Mouse (Mus musculus) embryonic fibroblast, embryonic 13.5 days (primary cell): ENCODE results near the gene Efcab5. TPM values are rescaled to one million over a fixed set of nuclear protein-coding genes. Genes with fewer than 3 reads are reported as not detected.

Source experiments
- H3K27ac ChIP-seq: 2 replicates; pipeline ENCODE4 v1.5.1; 2012; ENCODE audit warnings: low read length, control low read depth, inconsistent platforms; ENCODE audit not compliant: insufficient read depth
- H3K4me1 ChIP-seq: 2 replicates; pipeline ENCODE4 v1.6.1; 2011; ENCODE audit warnings: low read length; ENCODE audit not compliant: control insufficient read depth, insufficient read depth
- H3K4me3 ChIP-seq: 2 replicates; pipeline ENCODE4 v1.5.1; 2011; ENCODE audit warnings: mild to moderate bottlenecking, control low read depth, low read length; ENCODE audit not compliant: insufficient read depth
- CTCF ChIP-seq: IDR thresholded peaks from 2 replicates; pipeline ENCODE4 v1.5.1; 2011; ENCODE audit warnings: mild to moderate bottlenecking, control low read depth, low read length, moderate library complexity, borderline replicate concordance; ENCODE audit not compliant: insufficient read depth
- POLR2A ChIP-seq: IDR thresholded peaks from 2 replicates; pipeline ENCODE4 v1.6.1; 2011; ENCODE audit warnings: low read depth, mild to moderate bottlenecking, control low read depth, low read length, moderate library complexity
- polyA plus RNA-seq: library from polyadenylated mRNA; stranded (reverse); fragments of >200 nt; gene quantifications from 2 replicates; pipeline ENCODE4 v1.2.4, GENCODE M21; 2011; ENCODE audit warnings: low read depth; ENCODE audit not compliant: missing spikeins, insufficient read length

Gene Efcab5
- polyA plus RNA-seq, 1 experiment = 0.46 TPM

DNA sequence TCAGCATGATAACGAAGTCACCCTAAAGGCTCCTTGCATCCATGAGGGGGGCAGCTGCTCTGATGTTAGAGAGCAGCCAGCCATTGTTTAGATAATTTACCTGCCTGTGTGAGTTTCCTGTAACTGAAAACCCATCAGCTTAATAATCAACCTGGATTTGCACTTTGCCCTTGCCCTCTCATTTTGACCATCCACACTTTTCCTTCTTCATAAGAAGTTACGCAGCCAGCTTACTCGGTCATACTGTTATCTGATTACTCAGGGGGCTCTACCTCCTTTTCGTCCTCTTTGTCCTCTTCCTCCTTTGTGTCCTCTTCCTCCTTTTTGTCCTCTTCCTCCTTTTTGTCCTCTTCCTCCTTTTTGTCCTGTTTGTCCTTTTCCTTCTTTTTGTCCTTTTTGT lies 10.9 kb upstream of the Efcab5 start:
- Histone ChIP-seq H3K4me3 (no peak overlapping the region), H3K4me1 (no peaks in the 10 kb centered on the region), H3K27ac (no peak overlapping the region)
- TF ChIP-seq POLR2A = no peak
- no peak for TF ChIP-seq CTCF

DNA sequence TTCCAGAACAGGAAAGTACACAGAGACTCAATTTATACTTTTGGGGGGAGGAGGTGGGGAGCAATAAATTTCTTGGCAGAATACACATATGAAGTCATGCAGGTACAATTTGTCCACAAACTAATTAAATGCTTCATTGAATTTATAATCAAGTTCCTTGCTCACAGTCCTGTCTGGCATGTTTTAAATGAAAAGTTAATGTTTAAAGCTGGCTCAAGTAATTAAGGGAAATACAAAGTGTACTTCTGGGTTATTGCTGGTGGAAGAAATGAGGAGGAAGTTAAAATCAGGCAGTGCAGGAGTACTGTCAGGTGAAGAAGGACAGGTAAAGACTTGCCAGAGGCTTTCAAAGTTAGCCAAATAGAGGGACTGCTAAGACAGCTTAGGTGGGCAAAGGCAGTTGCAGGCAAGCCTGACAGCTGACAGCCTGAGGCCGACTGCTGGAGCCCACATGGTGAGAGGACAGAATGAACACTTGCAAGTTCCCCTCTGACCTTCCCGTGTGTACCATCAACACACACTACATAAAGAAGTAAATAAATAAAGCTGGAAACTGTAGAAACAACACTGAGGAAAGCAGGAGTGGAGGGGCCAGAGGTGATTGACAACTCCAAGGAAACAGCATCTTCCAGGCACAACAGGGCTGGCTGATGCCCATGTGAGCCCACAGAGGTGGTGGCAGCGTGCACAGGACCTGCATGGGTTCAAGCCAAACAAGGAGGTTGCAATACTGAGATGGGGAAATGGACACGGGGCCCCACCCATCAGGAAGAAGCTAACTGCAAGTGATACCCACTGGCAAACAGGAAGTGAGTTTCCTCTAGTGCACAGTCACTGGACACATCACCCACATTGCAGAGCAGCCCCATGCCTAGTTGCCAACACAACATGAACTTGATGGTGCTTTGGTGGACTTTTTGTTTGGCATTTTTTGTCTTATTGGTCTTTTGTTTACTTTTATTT lies 7.7 kb upstream of the Efcab5 start:
- H3K27ac ChIP-seq = no peak overlapping the region
- no peak overlapping the region for H3K4me3 ChIP-seq
- TF ChIP-seq POLR2A (no peak), CTCF (no peak)
- H3K4me1 ChIP-seq = no peaks in the 10 kb centered on the region

DNA sequence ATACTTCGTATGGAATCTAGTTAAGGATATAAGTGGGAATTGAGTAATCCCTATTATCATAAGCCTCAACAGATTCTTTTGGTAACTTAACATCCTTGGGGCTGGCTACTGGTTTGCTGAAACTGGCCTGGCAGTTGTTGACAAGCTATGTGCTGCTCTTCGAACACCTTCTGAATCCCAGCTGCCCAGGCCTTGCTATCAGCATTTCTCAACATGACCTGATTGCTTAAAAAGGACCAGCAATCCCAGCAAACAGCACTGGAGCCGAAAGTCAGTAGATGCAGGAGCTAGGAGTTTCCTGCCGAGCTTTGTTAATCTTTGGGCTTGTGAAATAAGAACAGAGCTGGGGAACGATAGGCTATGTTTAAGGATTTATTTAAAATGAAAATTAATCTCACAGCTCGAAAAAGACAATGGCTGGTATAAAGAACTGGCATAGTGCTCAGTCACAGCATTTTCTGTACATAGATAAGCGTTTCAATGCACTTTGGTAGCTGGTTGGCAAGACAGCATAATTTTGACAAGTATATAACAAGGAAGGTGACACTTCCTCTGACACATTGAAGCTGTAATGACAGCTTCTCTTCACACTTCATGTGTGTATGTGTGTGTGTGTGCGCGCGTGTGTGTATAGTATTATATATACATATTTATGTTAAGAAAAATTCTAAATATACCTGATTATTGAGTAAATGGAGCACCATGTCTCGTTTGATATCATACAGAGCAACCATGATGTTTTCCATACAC lies 6.8 kb upstream of the Efcab5 start:
- Histone ChIP-seq H3K27ac (no peak overlapping the region), H3K4me3 (no peak overlapping the region), H3K4me1 (no peaks in the 10 kb centered on the region)
- TF ChIP-seq POLR2A (no peak), CTCF (no peak)

DNA sequence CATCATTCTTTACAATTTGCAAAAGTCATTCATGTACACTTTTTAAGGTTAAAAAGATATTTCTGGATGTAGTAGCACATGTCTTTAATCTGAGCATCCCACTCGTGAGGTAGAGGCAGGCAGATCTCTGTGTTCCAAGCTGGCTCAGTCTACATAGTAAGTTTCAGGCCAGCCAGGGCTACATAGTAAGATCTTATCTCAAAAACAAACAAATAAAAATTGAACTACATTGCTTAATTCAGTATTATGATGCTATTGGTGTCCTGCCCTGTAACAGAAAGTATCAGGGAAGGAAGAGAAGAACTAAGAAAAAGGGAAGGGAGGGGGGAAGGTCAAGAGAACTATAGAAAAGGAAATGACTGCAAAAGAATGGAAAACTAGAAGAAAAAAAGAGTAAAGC lies 6.0 kb upstream of the Efcab5 start:
- no peak overlapping the region for H3K4me3 ChIP-seq
- H3K4me1 ChIP-seq = no peaks in the 10 kb centered on the region
- no peak overlapping the region for H3K27ac ChIP-seq
- TF ChIP-seq POLR2A = no peak
- no peak for TF ChIP-seq CTCF

DNA sequence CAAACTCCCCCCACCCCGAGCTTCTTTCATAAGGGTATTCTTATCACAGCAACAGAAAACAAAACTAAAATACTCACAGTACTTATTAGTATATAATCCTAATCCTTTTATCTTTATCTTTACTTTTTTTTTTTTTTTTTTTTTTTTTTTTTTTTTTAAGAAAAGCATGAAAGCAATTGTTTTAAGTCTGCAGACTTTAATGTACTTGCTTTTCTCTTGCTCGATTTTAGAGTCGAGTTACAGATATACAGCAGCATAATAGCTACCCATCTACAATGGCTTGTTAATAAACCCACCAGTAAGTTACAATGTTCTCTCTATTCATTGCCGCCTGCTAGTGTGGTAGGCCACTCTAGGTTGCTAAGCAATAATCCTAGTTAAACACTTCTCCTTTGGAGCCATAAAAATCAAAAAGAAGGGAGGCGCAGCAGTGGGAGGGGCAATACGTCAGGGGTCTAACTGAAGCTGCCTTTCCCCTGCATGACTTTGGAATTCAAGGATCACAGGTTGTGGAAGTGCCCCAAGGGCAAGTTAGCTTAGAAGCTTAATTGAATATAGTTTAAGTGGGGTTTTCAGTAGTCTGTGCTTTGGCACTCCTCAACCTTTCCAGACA lies 5.3 kb upstream of the Efcab5 start:
- Histone ChIP-seq H3K4me1 (no peaks in the 10 kb centered on the region), H3K4me3 (no peak overlapping the region), H3K27ac (no peak overlapping the region)
- TF ChIP-seq POLR2A (no peak), CTCF (no peak)

DNA sequence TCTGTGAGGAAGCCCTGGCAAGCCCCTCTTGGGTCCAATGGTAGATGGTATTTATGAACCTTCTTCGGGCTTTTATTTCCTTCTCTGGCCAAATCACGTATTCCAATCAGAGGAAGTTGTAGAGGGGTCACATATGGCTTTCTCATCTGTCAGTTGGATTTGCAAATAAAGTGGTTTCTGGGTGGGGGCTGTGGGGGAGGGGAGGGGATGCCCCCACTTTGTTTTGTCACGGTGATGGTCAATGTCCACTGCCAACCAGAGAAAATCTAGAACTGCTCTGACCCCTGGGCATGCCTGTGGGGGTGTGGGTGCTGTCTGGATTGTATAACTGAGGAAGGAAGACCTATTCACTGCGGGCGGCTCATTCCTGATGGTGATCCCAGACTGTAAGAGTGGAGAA lies 4.6 kb upstream of the Efcab5 start:
- H3K27ac ChIP-seq = no peak overlapping the region

DNA sequence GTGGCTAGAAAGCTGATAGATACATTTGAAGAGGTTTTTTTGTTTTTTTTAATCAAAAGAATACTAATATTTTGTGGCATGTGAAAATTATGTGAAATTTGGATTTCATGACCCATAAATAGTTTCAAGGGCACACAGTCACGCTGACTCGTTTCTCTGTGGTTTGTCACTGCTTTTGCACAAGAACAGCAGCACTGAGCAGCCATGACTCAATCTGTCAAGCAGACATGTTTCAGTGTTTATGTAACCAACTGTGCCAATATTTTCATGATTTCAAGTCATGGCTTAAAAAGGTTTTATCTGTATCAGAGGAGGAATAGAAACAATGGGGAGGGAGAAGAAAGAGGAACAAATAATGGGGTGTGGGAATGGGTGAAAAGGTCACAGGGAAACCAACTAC lies 3.8 kb downstream of the Efcab5 start:
- TF ChIP-seq CTCF (no peak), POLR2A (no peak)
- H3K27ac ChIP-seq = no peak overlapping the region
- no peaks in the 10 kb centered on the region for H3K4me1 ChIP-seq
- H3K4me3 ChIP-seq = no peak overlapping the region

More for the DNA sequence above, 4.6 kb upstream of the Efcab5 start:
- Histone ChIP-seq H3K4me3 (no peak overlapping the region), H3K4me1 (no peaks in the 10 kb centered on the region)
- no peak for TF ChIP-seq POLR2A
- no peak for TF ChIP-seq CTCF

DNA sequence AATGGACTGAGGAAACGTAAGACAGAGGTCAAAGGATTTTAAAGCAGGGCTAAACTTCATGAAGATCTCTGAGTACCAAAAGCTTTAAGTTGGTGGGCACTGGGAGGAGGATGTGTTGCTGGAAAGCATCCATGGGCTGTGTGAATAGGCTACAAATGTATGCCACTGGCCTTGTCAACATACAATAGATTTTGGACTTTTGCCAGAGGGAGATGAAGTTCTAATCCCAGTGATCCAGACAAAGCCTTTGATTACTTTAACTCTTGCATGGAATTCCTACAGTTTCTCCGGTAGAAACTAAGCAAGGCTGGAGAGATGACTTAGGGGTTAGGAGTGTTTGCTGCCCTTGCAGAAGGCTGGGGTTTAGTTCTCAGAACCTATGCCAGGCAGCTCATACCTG lies 6.2 kb downstream of the Efcab5 start:
- H3K4me3 ChIP-seq = no peak overlapping the region
- H3K4me1 ChIP-seq = no peaks in the 10 kb centered on the region
- TF ChIP-seq POLR2A (no peak), CTCF (no peak)
- no peak overlapping the region for H3K27ac ChIP-seq

DNA sequence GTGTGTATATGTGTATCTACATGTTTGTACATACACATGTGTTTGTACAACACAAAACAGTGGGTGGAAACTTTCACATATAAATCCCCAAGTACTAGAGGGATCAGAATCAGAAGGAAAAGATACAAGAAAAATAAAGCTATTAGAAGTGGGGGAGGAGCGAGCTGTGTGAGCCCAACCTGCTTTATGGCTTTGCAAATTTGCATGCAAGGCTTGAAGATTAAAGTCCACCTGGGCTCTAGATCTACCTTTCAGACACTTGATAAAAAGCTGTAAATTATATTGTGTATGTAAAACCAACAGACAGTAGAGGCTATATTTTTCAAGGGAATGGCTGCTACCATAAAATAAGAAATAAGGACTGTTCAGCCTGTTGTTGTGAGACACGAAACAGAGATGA lies 6.7 kb downstream of the Efcab5 start:
- Histone ChIP-seq H3K27ac (no peak overlapping the region), H3K4me3 (no peak overlapping the region), H3K4me1 (no peaks in the 10 kb centered on the region)
- no peak for TF ChIP-seq POLR2A
- no peak for TF ChIP-seq CTCF

DNA sequence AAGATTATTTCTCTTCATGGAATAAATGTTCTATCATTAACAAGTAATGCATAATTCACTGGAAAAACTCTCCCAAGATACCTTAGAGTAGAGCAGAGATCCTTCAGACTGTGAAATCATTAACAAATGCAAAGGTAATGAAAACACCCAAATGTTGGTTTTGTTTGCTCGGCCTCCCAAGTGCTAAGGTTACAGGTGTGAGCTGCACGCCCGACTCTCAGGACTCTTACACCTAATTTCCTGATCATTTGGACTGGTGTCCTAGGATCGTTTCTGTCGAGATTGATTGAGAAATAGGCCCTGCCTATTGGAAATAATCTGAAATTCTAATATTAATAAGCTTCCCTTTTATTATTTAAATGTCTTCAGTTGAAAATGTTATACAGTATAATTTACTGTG lies 7.2 kb downstream of the Efcab5 start:
- TF ChIP-seq POLR2A (no peak), CTCF (no peak)
- H3K27ac ChIP-seq = no peak overlapping the region

More for the DNA sequence above, 7.2 kb downstream of the Efcab5 start:
- no peaks in the 10 kb centered on the region for H3K4me1 ChIP-seq
- H3K4me3 ChIP-seq = no peak overlapping the region
